Mouse (Mus musculus) monocyte, adult 5-6 weeks (primary cell): ENCODE results near the gene 4933402J07Rik. TPM values are rescaled to one million over a fixed set of nuclear protein-coding genes. Genes with fewer than 3 reads are reported as not detected.

Source experiments
- ATAC-seq: fragments of 153-309, 156-312 bp; replicated peaks from 2 replicates; pipeline ENCODE4 v1.8.0; 2017; ENCODE audit warnings: mild to moderate bottlenecking; ENCODE audit not compliant: low TSS enrichment, insufficient number of reproducible peaks, severe bottlenecking, poor library complexity, low FRiP score
- total RNA-seq: library from RNA; stranded (forward); fragments of 200-1000, 200-491, 200-594 nt; gene quantifications from 3 replicates; pipeline ENCODE4 v1.2.3, GENCODE M21; 2017

Gene 4933402J07Rik
- total RNA-seq, 1 experiment from 2014 or later, result not detected

DNA sequence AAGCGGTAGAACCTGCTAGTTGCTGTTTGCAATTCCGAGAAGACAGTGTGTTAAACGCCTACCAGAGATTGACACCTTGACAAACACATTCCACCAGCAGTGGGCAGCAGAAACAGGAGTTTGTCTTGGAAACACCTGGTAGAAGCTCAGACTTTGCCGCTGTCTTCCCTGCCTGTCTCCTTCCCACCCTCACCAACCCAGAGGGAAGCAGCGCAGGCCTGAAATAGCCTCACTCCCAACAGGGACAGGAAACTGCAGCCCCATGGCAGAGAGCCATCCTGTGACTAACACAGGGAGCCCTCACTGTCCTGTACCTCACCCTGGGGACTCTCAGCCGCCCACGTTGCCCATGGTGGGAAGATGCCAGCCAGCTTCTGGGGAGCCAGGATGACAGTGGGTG, 55.5 kb downstream of the 4933402J07Rik start:
- ATAC-seq, result no peak

DNA sequence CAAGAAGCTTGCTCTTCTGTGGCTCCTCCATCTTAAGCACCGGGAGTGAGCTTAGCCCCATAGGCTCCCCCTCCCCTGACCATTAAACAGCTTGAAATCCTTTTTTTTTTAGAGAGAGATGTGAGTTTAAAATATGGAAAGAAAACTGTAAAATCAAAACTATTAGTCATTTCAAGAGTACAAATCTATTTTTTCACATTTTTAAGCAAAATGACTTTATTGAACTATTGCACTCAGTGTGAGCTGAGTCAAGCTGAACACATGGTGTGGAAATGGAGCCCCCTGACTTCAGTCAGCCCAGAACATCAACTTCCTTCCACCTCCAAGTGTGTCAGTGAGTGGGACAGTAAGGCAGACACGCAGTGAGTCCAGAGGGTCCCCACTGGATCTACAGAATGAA, 55.9 kb downstream of the 4933402J07Rik start:
- no peak for ATAC-seq

DNA sequence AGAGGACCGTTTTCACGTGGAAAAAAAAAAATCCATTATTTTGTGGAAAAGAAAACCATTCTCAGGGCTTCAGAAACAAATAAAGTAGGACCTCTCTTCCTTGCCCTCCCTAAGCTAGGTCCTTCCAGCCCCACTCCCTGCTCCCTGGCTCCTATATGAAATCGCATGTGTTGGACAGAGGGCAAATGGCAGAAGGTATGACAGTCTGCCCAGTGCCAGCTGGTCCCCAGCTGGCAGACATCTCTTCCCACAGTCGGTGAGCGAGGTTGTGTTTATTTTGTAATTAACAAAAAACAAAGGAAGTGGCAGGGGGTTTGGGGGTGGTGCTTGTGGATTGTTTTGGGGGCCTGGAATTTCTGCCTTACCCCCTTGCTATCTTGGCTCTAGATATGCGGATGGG, 56.6 kb downstream of the 4933402J07Rik start:
- ATAC-seq, result no peak

DNA sequence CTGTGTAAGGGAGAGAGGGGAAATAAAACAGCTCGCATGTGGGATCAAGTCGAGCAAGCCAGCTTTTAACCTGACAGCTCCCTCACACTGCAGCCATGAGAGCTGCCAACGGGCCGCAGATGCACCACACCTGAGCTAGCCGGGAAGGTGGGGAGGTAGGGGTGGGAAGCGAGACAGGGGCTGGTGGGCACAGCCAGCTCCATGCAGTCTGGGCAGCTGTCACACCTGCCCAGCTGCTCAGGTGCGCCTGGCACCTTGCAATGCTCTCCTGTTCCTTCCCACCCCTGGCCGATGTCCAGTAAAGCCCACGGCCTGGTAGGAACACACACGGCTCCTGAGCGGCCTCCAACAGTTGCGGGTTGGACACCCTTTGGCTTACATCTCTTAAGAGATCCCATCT, 57.5 kb downstream of the 4933402J07Rik start:
- no peak for ATAC-seq

DNA sequence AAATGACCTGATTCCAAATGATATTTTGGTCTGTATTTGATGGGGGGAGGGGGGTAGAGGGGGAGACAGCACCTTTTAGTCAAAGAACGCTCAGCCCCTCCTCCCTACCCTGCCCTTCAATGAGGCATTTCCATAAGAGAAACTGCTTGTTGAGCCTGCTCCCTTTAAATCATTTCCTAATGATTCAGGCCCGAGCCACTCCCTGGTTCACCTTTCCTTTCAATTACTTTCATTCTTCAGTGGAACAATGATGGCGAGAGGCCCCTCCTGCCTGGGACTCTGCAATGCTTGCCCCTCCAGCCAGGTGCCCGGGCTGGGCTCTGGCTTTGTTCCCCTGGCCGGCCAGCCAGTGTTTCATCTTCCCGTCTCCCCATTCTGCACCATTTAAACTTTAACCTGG, 66.0 kb downstream of the 4933402J07Rik start:
- ATAC-seq, result no peak

DNA sequence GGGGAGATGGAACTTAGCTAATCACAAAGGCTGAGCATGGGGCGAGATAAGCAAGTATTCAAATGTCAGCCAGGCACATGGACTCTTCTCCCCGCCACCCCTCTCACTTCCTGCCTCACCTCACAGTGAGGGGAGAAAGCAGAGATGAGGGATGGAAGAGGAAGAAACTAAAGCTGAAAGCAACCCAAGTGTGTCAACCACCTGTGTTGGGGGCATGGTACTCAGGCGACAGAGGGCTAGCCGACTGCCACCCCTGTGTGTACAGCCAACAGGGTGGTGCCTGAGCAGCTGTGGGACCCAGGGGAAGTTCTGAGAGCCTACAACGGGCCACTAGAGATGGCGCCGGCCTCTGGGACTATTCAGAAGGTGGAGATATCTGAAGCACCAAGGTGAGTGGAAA, 68.1 kb downstream of the 4933402J07Rik start:
- ATAC-seq, result no peak

DNA sequence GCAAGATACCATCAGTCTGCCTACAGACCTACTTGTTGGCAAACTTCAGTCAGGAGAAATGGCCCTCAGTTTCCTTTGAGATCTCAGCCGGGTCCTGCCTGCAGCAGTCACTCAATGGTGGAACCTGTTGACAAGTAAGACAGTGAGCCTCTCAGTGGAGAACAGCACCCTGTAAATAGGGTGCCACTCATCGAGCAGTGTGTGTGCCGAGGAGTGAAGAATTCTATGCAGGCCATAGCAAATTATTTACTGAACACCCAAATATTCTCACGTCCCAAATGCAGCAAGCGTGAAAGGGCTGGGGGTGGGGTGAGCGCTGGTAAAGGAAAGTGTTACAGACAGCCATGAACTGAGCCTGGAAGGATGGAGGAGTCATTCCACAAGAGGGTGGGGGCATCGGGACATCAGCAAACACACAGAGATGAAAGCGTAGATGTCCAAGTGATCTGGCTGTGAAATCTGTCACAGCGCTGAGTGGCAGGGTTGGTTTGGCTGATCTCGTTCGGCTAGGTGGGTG, 72.6 kb downstream of the 4933402J07Rik start:
- ATAC-seq, result no peak

Other genes starting within 250 kb of the 4933402J07Rik start
- not detected in 3 replicates for gene Cbln1, start 91.2 kb upstream of the 4933402J07Rik start, total RNA-seq